Mouse (Mus musculus) liver, embryonic 14.5 days (tissue): Measurements from ENCODE around the gene Pbrm1. TPM values are rescaled to one million over a fixed set of nuclear protein-coding genes. Genes with fewer than 3 reads are reported as not detected.
A peak's percentile ranks its signal among the peaks of the same experiment; 100 is the strongest.

Experiments used
- ATAC-seq: fragments of 200-750 bp; cut with Nextera tagmentation; 2 replicates; pipeline ENCODE4 v1.8.0; 2017; ENCODE audit warnings: moderate number of reproducible peaks, mild to moderate bottlenecking, moderate library complexity; ENCODE audit not compliant: insufficient read depth
- DNase-seq, 3 experiments: peaks; one replicate each; pipeline ENCODE4 v3.0.0-alpha.2; 2012 to 2013; ENCODE audit warnings: low read depth in 3 of 3, low spot score in 3 of 3
- H3K27ac ChIP-seq: fragments of 300-500 bp; sonication (generic); 2 replicates; pipeline ENCODE4 v1.5.1; 2014; ENCODE audit warnings: moderate library complexity, mild to moderate bottlenecking, control low read depth, inconsistent platforms
- H3K27me3 ChIP-seq: fragments of 300-500 bp; sonication (generic); 2 replicates; pipeline ENCODE4 v1.6.1; 2014; ENCODE audit warnings: mild to moderate bottlenecking, low read length, moderate library complexity; ENCODE audit not compliant: control insufficient read depth, insufficient read depth
- H3K36me3 ChIP-seq: fragments of 300-500 bp; sonication (generic); replicated peaks from 2 replicates; pipeline ENCODE4 v1.6.1; 2014; ENCODE audit warnings: low read depth; ENCODE audit not compliant: control insufficient read depth, insufficient read depth
- H3K4me1 ChIP-seq, 2 experiments: fragments of 200-500 bp in 1 of 2; fragments of 300-500 bp in 1 of 2; sonication (generic) in 1 of 2; replicated peaks; 2 replicates each; pipeline ENCODE4 v1.6.1; 2012 to 2014; ENCODE audit warnings: antibody characterized with exemption in 1 of 2, inconsistent platforms in 1 of 2, low read length in 1 of 2; ENCODE audit not compliant: control insufficient read depth in 2 of 2, insufficient read depth in 2 of 2
- H3K4me2 ChIP-seq: fragments of 300-500 bp; sonication (generic); 2 replicates; pipeline ENCODE4 v1.6.1; 2014; ENCODE audit warnings: low read depth, mild to moderate bottlenecking, control low read depth, moderate library complexity
- H3K4me3 ChIP-seq, 2 experiments: fragments of 200-500 bp in 1 of 2; fragments of 300-500 bp in 1 of 2; sonication (generic) in 1 of 2; 2 replicates each; pipeline ENCODE4 v1.5.1; 2012 to 2014; ENCODE audit warnings: low read depth in 2 of 2, low read length in 2 of 2, mild to moderate bottlenecking in 2 of 2, control low read depth in 1 of 2, inconsistent platforms in 1 of 2, moderate library complexity in 1 of 2; ENCODE audit not compliant: insufficient read depth in 1 of 2
- H3K9ac ChIP-seq: fragments of 300-500 bp; sonication (generic); replicated peaks from 2 replicates; pipeline ENCODE4 v1.6.1; 2014; ENCODE audit warnings: mild to moderate bottlenecking, control low read depth, moderate library complexity
- H3K9me3 ChIP-seq: fragments of 300-500 bp; sonication (generic); 2 replicates; pipeline ENCODE4 v1.6.1; 2016; ENCODE audit warnings: low read length, mixed read lengths; ENCODE audit not compliant: control insufficient read depth
- CTCF ChIP-seq: IDR thresholded peaks from 2 replicates; pipeline ENCODE4 v1.5.1; 2016; ENCODE audit warnings: antibody characterized with exemption, low read depth, control low read depth
- EP300 ChIP-seq: IDR thresholded peaks from 2 replicates; pipeline ENCODE4 v1.6.1; 2016; ENCODE audit warnings: antibody characterized with exemption, low read depth
- WGBS: fragments of 180-500 bp; shearing (Covaris S2); extraction: QIAGEN DNeasy Blood & Tissue Kit; methylation state at CpG from one replicate; pipeline ENCODE4 v1.1.7; 2014; ENCODE audit not compliant: insufficient replicate concordance; 5-methylcytosine and 5-hydroxymethylcytosine counted together
- polyA plus RNA-seq, 2 experiments: library from polyadenylated mRNA; depleted of rRNA in 1 of 2; stranded (reverse) in 1 of 2; unstranded in 1 of 2; fragments of >200 nt; fragmentation: Nextera tagmentation in 1 of 2; extraction: Ambion mirVana in 1 of 2; gene quantifications; 2 replicates each; pipeline versions ENCODE4 v1.2.1 to v1.2.3; 2012 to 2014

The Pbrm1 gene
- polyA plus RNA-seq, 2 experiments, result 10.3 to 35.3 TPM

- no peak overlapping the region for H3K4me3 ChIP-seq
- 73% methylated on average over 7 of the region's 7 CpGs for WGBS
- no peak for DNase-seq
- peak overlapping the region; percentile 4; the same call in 1 of the 2 replicates for H3K4me2 ChIP-seq
- H3K27me3 ChIP-seq, result no peaks in the 10 kb centered on the region
- no peaks in the 10 kb centered on the region for H3K9me3 ChIP-seq
- H3K9ac ChIP-seq, result no peak overlapping the region
- no peak for ATAC-seq
- H3K36me3 ChIP-seq, result no peaks in the 10 kb centered on the region
- TF ChIP-seq EP300 (no peak), CTCF (no peak)
- H3K27ac ChIP-seq, result no peak overlapping the region
- peaks cover 6 to 8% of the 10 kb centered on the region in 2 experiments for H3K4me1 ChIP-seq
Observed at GRCm38 (mm10) chr14:31161191-31161590, 142.3 kb downstream of the Pbrm1 start.

- no peaks in the 10 kb centered on the region for H3K9me3 ChIP-seq
- H3K4me2 ChIP-seq, result peak overlapping the region; percentile 4
- ATAC-seq (no peak), DNase-seq (no peak)
- WGBS, result 64% methylated on average over 10 of the region's 10 CpGs
- no peaks in the 10 kb centered on the region for H3K36me3 ChIP-seq
- no peak overlapping the region for H3K9ac ChIP-seq
- no peak for TF ChIP-seq EP300
- TF ChIP-seq CTCF, result no peak
- H3K4me1 ChIP-seq, result peaks cover 8% of the 10 kb centered on the region in 2 experiments
- H3K4me3 ChIP-seq, result no peak overlapping the region
- H3K27me3 ChIP-seq, result no peaks in the 10 kb centered on the region
- H3K27ac ChIP-seq, result no peak overlapping the region
Observed at GRCm38 (mm10) chr14:31161638-31162037, 142.7 kb downstream of the Pbrm1 start.

DNA sequence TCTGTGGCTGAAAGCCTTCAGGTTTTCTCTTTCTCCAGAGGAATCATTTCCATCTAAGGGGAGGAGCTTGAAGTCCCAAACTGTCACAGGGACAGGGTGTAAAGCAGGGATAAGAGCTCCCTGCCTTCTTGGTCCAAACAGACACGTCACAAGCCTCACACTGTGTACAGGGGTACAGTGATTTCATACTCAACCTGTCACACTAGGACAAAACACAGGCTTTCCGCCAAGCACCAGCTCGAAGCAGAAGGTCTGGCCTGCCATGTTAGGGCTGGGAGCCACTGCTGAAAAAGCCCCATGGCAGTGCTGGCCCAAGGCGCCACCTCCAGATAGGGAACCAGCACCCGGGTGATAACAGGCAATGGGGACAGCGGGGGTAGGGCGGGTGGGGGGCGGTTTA is 145.1 kb downstream of the Pbrm1 start:
- DNase-seq, result no peak
- ATAC-seq, result 0 out of 2 replicates have a peak, but pooled peaks have one; percentile 8
- no peak overlapping the region for H3K4me2 ChIP-seq

GRCm38 (mm10) chr14:31165010-31165409 is 146.1 kb downstream of the Pbrm1 start:
- WGBS, result 46% methylated on average over 2 of the region's 2 CpGs
- peaks cover 8% of the 10 kb centered on the region in 2 experiments for H3K4me1 ChIP-seq
- H3K4me3 ChIP-seq, result no peak overlapping the region
- H3K27me3 ChIP-seq, result no peaks in the 10 kb centered on the region
- ATAC-seq (no peak), DNase-seq (no peak)
- TF ChIP-seq CTCF (no peak), EP300 (no peak)
- H3K4me2 ChIP-seq, result no peak overlapping the region
- no peak overlapping the region for H3K9ac ChIP-seq
- H3K27ac ChIP-seq, result no peak overlapping the region
- no peaks in the 10 kb centered on the region for H3K9me3 ChIP-seq
- no peaks in the 10 kb centered on the region for H3K36me3 ChIP-seq

More for the DNA sequence above, 145.1 kb downstream of the Pbrm1 start:
- Histone ChIP-seq H3K27me3 (no peaks in the 10 kb centered on the region), H3K9ac (no peak overlapping the region), H3K4me1 (peaks cover 8% of the 10 kb centered on the region in 2 experiments), H3K4me3 (no peak overlapping the region), H3K27ac (no peak overlapping the region), H3K9me3 (no peaks in the 10 kb centered on the region), H3K36me3 (no peaks in the 10 kb centered on the region)
- WGBS, result 18% methylated on average over 8 of the region's 8 CpGs
- TF ChIP-seq EP300 (no peak), CTCF (no peak)

GRCm38 (mm10) chr14:31165458-31165857 is 146.5 kb downstream of the Pbrm1 start:
- no peak for ATAC-seq
- Histone ChIP-seq H3K4me1 (peaks cover 8% of the 10 kb centered on the region in 2 experiments), H3K4me3 (no peak overlapping the region), H3K4me2 (no peak overlapping the region), H3K9ac (no peak overlapping the region), H3K9me3 (no peaks in the 10 kb centered on the region), H3K27ac (no peak overlapping the region), H3K27me3 (no peaks in the 10 kb centered on the region), H3K36me3 (no peaks in the 10 kb centered on the region)
- WGBS, result 25% methylated on average over 7 of the region's 7 CpGs
- TF ChIP-seq EP300 (no peak), CTCF (no peak)
- DNase-seq, result no peak
